Mouse (Mus musculus): ENCODE measurements around the gene B4galt5.

Gene B4galt5

DNA sequence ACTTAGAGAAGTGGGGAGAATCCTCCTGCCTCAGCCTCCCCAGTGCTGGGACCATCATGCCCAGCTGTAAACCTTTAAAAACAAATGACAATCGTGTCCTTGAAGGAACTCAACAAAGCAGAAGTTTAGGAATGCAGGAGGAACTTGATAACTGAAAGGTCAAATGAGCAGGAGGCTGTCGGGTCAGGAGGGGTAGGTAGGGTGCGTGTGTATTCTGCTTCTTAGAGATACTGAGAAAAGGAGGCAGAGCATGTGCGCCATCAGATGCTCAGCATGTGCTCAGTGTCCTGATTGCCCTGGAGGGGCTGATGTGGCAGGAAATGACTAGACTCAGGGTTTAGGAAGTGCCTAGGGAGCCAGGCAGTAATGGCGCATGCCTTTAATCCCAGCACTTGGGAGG, 95.5 kb downstream of the B4galt5 start:
- no peak for DNase-seq (ENCODE audit: low read depth, low spot score)

DNA sequence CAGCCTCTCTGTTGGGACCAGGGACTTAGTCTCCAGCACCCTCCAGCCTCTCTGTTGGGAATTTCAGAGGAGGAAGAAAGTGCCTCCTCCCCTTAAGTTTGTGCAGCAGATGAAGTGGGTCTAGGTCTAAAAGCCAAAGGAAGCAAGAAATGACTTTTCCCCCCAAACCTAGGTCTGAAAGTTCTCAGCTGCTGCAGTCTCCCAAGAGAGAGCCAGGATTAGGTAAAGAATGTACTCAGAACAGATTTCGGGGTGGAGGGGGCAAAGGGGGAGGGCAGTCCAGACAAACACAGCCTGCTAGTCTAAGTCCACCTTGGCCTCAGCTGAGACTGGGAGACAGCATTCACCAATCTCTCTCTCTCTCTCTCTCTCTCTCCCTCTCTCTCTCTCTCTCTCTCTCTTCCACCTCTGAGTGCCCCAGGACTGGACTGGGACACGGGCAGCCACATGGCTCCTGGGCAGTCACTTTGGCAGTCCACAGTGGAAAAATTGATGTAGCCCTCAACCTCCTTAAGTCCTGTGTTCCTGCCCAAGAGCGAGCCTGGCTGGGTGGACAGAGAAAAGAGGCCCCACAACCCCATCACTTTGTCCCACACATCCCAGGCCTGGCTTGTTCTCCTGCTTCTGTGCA, 96.8 kb downstream of the B4galt5 start:
- DNase-seq (ENCODE audit: low read depth, low spot score) = no peak

DNA sequence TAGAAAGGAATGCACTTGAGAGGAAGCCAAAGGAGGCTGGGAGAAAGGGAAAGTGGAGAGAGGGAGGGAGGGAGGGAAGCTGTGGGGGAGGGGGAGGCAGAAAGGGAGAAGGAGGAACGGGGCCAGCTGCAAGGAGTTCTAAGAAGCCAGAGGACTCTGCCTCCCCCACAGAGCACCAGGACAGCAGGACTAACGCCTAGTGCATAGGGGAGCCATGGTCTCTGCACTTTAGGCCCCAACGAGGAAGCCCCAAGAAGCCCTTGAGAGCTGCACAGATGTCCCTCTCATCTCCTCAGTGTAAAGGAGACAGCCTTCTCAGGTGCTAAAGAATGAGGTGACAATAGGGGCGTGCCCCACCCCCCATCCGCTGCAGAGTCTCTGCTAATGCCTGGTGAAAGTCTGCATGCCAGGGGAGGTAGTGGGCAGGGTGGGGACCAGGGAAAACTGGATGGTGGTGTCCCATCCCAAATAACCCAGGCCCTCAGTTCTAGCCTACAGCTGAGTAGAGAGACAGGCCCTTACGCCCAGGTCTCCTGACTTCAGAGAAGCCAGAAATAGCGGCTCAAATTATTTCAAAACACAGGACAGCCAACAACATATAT, 98.1 kb downstream of the B4galt5 start:
- no peak for DNase-seq (ENCODE audit: low read depth, low spot score)

DNA sequence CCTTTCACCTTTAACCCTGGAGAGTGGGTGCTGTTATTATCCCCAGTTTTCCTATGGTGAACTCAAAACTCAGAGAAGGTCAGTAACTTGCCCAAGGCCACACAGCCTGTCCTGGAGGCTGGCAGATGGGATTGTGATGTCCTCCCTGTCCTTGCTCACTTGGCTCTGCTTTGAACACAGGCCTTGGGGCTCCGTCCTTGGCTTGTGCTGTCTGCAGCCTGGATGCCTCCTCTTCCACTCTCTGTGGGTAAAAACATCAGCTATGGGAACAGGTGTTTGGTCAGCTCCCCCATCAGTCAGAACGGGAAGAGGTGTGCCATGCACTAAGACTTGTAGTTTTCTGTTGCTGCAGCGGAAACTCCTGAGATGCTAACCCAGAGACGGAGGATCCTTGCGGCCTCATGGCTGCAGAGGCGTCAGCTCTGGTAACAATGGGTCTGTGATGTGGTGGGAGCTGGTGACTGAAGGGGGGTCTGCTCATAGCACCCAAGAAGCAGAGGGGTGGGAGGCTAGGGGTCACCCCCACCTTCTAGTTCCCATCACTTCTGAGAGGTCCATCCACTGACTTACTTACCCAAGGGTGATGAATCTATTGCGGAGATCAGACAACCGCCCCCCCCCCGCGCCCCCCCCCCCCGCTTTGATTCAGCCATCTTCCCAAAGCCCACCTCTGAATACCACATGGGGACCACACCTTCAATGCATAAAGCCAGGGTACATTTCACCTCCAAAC, 98.8 kb downstream of the B4galt5 start:
- DNase-seq (ENCODE audit: low read depth, low spot score) = no peak

DNA sequence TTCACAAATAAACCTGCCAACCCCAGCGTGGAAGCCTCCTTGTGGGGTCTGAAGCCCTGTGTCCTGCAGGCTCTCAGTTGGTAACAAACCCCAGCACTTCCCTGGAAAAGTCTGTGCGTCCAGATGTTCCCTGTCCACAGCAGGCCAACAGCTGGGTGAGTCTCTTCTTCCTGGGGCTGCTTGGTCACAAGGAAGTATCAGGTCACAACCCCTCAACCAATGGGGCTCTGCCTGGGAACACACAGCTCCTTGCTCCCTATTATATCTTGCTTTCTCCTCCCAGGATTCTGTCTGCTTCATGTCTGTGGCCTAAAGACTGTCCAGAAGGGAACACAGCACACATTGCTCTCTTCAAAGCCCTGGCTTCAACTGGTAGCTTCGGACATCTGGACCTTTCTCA, 99.4 kb downstream of the B4galt5 start:
- DNase-seq (ENCODE audit: low read depth, low spot score) = no peak

Measured in A20 (cell line).